Mouse (Mus musculus) limb, embryonic 12.5 days (tissue): Measurements from ENCODE around the gene Vps45. TPM values are rescaled to one million over a fixed set of nuclear protein-coding genes. Genes with fewer than 3 reads are reported as not detected.

Experiments
- ATAC-seq: fragments of 200-750 bp; cut with Nextera tagmentation; 2 replicates; pipeline ENCODE4 v1.8.0; 2017; ENCODE audit warnings: low read depth, moderate TSS enrichment; ENCODE audit not compliant: insufficient number of reproducible peaks, insufficient read depth, low FRiP score, low TSS enrichment
- H3K27ac ChIP-seq: fragments of 300-500 bp; sonication (generic); 2 replicates; pipeline ENCODE4 v1.5.1; 2016; ENCODE audit warnings: mild to moderate bottlenecking, moderate library complexity
- H3K27me3 ChIP-seq: fragments of 300-500 bp; sonication (generic); 2 replicates; pipeline ENCODE4 v1.6.1; 2016; ENCODE audit warnings: mild to moderate bottlenecking, moderate library complexity
- H3K36me3 ChIP-seq: fragments of 300-500 bp; sonication (generic); 2 replicates; pipeline ENCODE4 v1.6.1; 2016; ENCODE audit warnings: mild to moderate bottlenecking, moderate library complexity
- H3K4me1 ChIP-seq: fragments of 300-500 bp; sonication (generic); replicated peaks from 2 replicates; pipeline ENCODE4 v1.6.1; 2016
- H3K4me2 ChIP-seq: fragments of 300-500 bp; sonication (generic); 2 replicates; pipeline ENCODE4 v1.6.1; 2016; ENCODE audit warnings: mild to moderate bottlenecking, moderate library complexity
- H3K4me3 ChIP-seq: fragments of 300-500 bp; sonication (generic); replicated peaks from 2 replicates; pipeline ENCODE4 v1.5.1; 2016; ENCODE audit warnings: mild to moderate bottlenecking
- H3K9ac ChIP-seq: fragments of 300-500 bp; sonication (generic); replicated peaks from 2 replicates; pipeline ENCODE4 v1.6.1; 2016; ENCODE audit warnings: mild to moderate bottlenecking, moderate library complexity
- H3K9me3 ChIP-seq: fragments of 300-500 bp; sonication (generic); 2 replicates; pipeline ENCODE4 v1.6.1; 2016; ENCODE audit warnings: mild to moderate bottlenecking, moderate library complexity
- WGBS: fragments of 180-500 bp; shearing (Covaris S2); methylation state at CpG from one replicate; pipeline ENCODE4 v1.1.7; 2016; 5-methylcytosine and 5-hydroxymethylcytosine counted together
- polyA plus RNA-seq: library from polyadenylated mRNA; unstranded; fragments of >200 nt; fragmentation: Nextera tagmentation; extraction: Ambion mirVana; gene quantifications from 2 replicates; pipeline ENCODE4 v1.2.1, GENCODE M21; 2016

The Vps45 gene
- polyA plus RNA-seq, 1 experiment from 2014 or later: 36.5 TPM

- H3K27me3 ChIP-seq: no peaks in the 10 kb centered on the region
- no peaks in the 10 kb centered on the region; the same call in 1 of the 2 replicates for H3K36me3 ChIP-seq
- ATAC-seq: no peak
- no peak overlapping the region for H3K27ac ChIP-seq
- no peaks in the 10 kb centered on the region for H3K9me3 ChIP-seq
- H3K4me2 ChIP-seq: no peak overlapping the region
- no peaks in the 10 kb centered on the region for H3K4me1 ChIP-seq
- no peak overlapping the region for H3K9ac ChIP-seq
- 91% methylated on average over 2 of the region's 2 CpGs for WGBS
- no peak overlapping the region for H3K4me3 ChIP-seq
Observed at GRCm38 (mm10) chr3:96016257-96016889, 41.9 kb downstream of the Vps45 start.

GRCm38 (mm10) chr3:96015681-96016080, 42.6 kb downstream of the Vps45 start:
- WGBS: 90% methylated on average over 2 of the region's 2 CpGs
- ATAC-seq: no peak
- Histone ChIP-seq H3K27me3 (no peaks in the 10 kb centered on the region), H3K36me3 (no peaks in the 10 kb centered on the region; the same call in 1 of the 2 replicates), H3K4me1 (no peaks in the 10 kb centered on the region), H3K27ac (no peak overlapping the region), H3K9me3 (no peaks in the 10 kb centered on the region), H3K9ac (no peak overlapping the region), H3K4me2 (no peak overlapping the region), H3K4me3 (no peak overlapping the region)

DNA sequence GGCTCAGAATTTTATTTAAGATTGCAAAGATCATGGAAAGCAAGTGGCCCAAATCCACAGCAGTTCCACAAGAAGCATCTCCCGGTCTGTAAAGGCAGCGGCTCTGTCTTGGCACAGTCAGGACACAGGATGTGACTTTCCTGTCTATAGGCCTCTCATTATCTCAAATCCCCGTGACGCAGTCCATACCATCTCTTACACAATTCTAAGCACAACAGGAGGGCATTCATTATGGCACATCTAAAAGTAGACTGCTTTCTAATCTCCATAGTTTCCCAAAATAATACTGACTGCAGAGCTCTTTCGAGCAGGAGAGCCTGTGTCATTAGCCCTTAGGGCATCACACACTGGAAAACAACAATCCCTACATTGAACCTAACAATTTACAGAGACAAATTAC, 45.5 kb downstream of the Vps45 start:
- no peak overlapping the region for H3K4me3 ChIP-seq
- no peak for ATAC-seq
- H3K4me2 ChIP-seq: no peak overlapping the region
- H3K4me1 ChIP-seq: no peaks in the 10 kb centered on the region
- no peaks in the 10 kb centered on the region for H3K9me3 ChIP-seq
- no peak overlapping the region for H3K9ac ChIP-seq
- no peaks in the 10 kb centered on the region for H3K36me3 ChIP-seq
- 73% methylated on average over 5 of the region's 5 CpGs for WGBS
- H3K27me3 ChIP-seq: no peaks in the 10 kb centered on the region
- no peak overlapping the region for H3K27ac ChIP-seq

DNA sequence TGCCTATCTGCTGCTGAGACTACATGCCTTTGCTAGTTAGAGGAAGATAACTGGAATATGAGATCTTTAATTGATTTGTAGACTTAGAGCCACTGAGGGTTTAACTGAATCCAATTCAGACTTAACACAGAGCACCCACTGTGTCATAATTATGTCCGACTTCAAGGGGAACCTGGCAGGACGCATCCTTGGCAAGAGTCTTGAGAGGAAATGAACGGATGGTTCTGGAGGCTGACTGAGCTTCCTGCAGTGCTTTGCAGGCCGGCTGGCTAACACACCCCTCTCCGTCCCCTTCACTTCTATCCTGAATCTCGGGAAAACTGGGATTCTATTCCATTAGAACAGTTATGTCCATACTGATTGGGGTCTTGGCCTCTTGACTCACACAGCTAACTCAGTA, 49.8 kb downstream of the Vps45 start:
- WGBS: 73% methylated on average over 6 of the region's 6 CpGs
- H3K9me3 ChIP-seq: no peaks in the 10 kb centered on the region

GRCm38 (mm10) chr3:96001560-96001959, 56.7 kb downstream of the Vps45 start:
- Histone ChIP-seq H3K27ac (no peak overlapping the region), H3K4me1 (peaks cover 18% of the 10 kb centered on the region), H3K36me3 (peaks cover 12% of the 10 kb centered on the region; the same call in 1 of the 2 replicates), H3K9ac (no peak overlapping the region), H3K27me3 (no peaks in the 10 kb centered on the region), H3K4me2 (no peak overlapping the region), H3K9me3 (no peaks in the 10 kb centered on the region), H3K4me3 (no peak overlapping the region)
- ATAC-seq: no peak
- WGBS: 100% methylated on average over 1 of the region's 1 CpGs

More for the DNA sequence above, 49.8 kb downstream of the Vps45 start:
- peaks cover 7% of the 10 kb centered on the region; the same call in 1 of the 2 replicates for H3K36me3 ChIP-seq
- ATAC-seq: no peak
- no peak overlapping the region for H3K4me3 ChIP-seq
- H3K27me3 ChIP-seq: no peaks in the 10 kb centered on the region
- no peak overlapping the region for H3K27ac ChIP-seq
- no peak overlapping the region for H3K4me2 ChIP-seq
- H3K9ac ChIP-seq: no peak overlapping the region
- H3K4me1 ChIP-seq: no peaks in the 10 kb centered on the region

- Histone ChIP-seq H3K4me2 (no peak overlapping the region), H3K9me3 (no peaks in the 10 kb centered on the region), H3K27me3 (no peaks in the 10 kb centered on the region), H3K4me3 (no peak overlapping the region), H3K36me3 (peaks cover 12% of the 10 kb centered on the region; the same call in 1 of the 2 replicates), H3K4me1 (peaks cover 22% of the 10 kb centered on the region), H3K9ac (no peak overlapping the region), H3K27ac (no peak overlapping the region)
- WGBS: 69% methylated on average over 9 of the region's 9 CpGs
- no peak for ATAC-seq
Observed at GRCm38 (mm10) chr3:96000921-96001501, 57.3 kb downstream of the Vps45 start.

DNA sequence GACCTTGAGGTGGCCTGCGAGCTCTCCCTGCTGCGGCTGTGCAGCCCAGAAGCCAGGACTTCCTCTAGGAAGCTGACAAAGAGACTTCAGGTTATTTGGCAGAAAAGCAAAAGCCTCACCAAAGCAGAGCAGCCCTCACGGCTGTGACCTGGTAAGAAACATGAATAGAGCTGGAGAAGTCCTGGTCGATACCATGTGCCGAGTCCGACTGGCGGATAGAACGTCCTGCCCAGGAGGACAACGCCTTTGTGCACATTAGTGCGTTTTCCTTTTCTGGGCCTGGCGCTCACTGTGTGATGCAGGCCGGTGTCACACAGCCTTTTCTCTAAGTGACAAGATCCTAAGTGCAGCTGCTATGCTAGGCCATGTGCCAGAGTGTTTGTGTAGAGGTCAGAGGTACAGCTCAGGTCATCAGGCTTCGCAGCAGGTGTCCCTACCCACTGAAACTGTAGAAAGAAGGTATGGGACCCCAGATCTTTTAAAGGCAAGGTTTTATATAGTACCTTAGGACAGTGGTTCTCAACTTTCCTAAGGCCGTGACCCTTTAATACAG, 58.1 kb downstream of the Vps45 start:
- Histone ChIP-seq H3K27me3 (no peaks in the 10 kb centered on the region), H3K27ac (no peak overlapping the region)

GRCm38 (mm10) chr3:95999308-96000079, 58.8 kb downstream of the Vps45 start:
- 90% methylated on average over 12 of the region's 12 CpGs for WGBS
- no peaks in the 10 kb centered on the region for H3K9me3 ChIP-seq
- H3K36me3 ChIP-seq: peaks cover 12% of the 10 kb centered on the region; the same call in 1 of the 2 replicates
- H3K4me2 ChIP-seq: no peak overlapping the region
- peaks cover 23% of the 10 kb centered on the region for H3K4me1 ChIP-seq
- no peak overlapping the region for H3K9ac ChIP-seq
- no peak for ATAC-seq
- no peaks in the 10 kb centered on the region for H3K27me3 ChIP-seq
- H3K4me3 ChIP-seq: no peak overlapping the region
- no peak overlapping the region for H3K27ac ChIP-seq

More for the DNA sequence above, 58.1 kb downstream of the Vps45 start:
- H3K9me3 ChIP-seq: no peaks in the 10 kb centered on the region
- 87% methylated on average over 14 of the region's 14 CpGs for WGBS
- H3K36me3 ChIP-seq: peaks cover 12% of the 10 kb centered on the region; the same call in 1 of the 2 replicates
- peaks cover 22% of the 10 kb centered on the region for H3K4me1 ChIP-seq
- H3K9ac ChIP-seq: no peak overlapping the region
- no peak overlapping the region for H3K4me3 ChIP-seq
- no peak for ATAC-seq
- no peak overlapping the region for H3K4me2 ChIP-seq

DNA sequence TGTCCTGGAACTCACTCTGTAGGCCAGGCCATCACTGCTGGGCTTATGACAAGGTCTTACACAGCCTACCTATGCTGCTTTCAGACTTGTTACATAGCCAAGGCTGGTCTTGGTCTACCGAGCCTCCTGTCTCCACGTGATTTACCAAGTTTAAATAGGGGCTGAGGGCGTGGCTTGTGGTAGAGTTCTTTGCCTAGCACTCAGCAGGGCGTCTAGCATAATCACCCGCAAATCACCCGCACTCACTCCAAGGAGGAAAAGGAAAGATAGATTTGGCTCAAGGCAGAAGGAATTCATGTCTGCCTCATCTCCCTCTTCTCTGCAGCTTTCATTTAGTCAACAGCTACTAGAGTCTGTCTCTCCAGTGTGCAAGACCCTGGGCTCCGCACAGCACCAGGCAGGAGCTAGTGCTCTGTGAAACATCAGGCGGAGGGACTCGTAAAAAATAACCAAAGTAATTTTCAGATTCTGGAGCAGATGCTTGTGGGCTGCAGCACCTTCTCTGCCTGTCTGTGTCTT, 61.0 kb downstream of the Vps45 start:
- Histone ChIP-seq H3K9me3 (no peaks in the 10 kb centered on the region), H3K27me3 (no peaks in the 10 kb centered on the region), H3K4me2 (peak overlapping the region; percentile 86), H3K4me1 (peaks cover 45% of the 10 kb centered on the region), H3K36me3 (peaks cover 15% of the 10 kb centered on the region), H3K27ac (peak overlapping the region; percentile 99), H3K4me3 (peak overlapping the region; percentile 85), H3K9ac (peak overlapping the region; percentile 99; the same call in 1 of the 2 replicates)
- WGBS: 8% methylated on average over 9 of the region's 9 CpGs
- ATAC-seq: peak; percentile 54; the same call in 1 of the 2 replicates

- Histone ChIP-seq H3K4me3 (peak overlapping the region; percentile 85), H3K27ac (peak overlapping the region; percentile 99), H3K9ac (peak overlapping the region; percentile 99), H3K36me3 (peaks cover 22% of the 10 kb centered on the region), H3K9me3 (no peaks in the 10 kb centered on the region), H3K27me3 (no peaks in the 10 kb centered on the region), H3K4me2 (peak overlapping the region; percentile 86), H3K4me1 (peaks cover 49% of the 10 kb centered on the region)
- WGBS: 10% methylated on average over 6 of the region's 6 CpGs
- no peak for ATAC-seq
Observed at GRCm38 (mm10) chr3:95996451-95997073, 61.7 kb downstream of the Vps45 start.
